Mouse (Mus musculus) erythroblast, embryonic 14.5 days (primary cell): ENCODE results near the gene Nt5c3b. TPM values are rescaled to one million over a fixed set of nuclear protein-coding genes. Genes with fewer than 3 reads are reported as not detected.

ENCODE experiments used
- H3K27me3 ChIP-seq: 2 replicates; pipeline ENCODE4 v1.6.1; 2012; ENCODE audit warnings: inconsistent platforms; ENCODE audit not compliant: control insufficient read depth
- H3K36me3 ChIP-seq: 2 replicates; pipeline ENCODE4 v1.6.1; 2012; ENCODE audit warnings: mild to moderate bottlenecking, inconsistent platforms; ENCODE audit not compliant: control insufficient read depth
- H3K4me1 ChIP-seq: 2 replicates; pipeline ENCODE4 v1.6.1; 2012; ENCODE audit warnings: inconsistent platforms; ENCODE audit not compliant: control insufficient read depth
- H3K4me3 ChIP-seq: replicated peaks from 2 replicates; pipeline ENCODE3; 2012; ENCODE audit warnings: moderate library complexity, mild to moderate bottlenecking, inconsistent platforms
- H3K9me3 ChIP-seq: 2 replicates; pipeline ENCODE4 v1.6.1; 2012; ENCODE audit warnings: low read length, inconsistent platforms, mixed read lengths; ENCODE audit not compliant: control insufficient read depth
- GATA1 ChIP-seq: IDR thresholded peaks from 2 replicates; pipeline ENCODE4 v1.6.1; 2012; ENCODE audit warnings: low read length, inconsistent platforms, mixed read lengths
- TAL1 ChIP-seq: IDR thresholded peaks from 3 replicates; pipeline ENCODE4 v1.6.1; 2012; ENCODE audit warnings: low read length, inconsistent platforms, mixed read lengths
- polyA plus RNA-seq: library from polyadenylated mRNA; stranded (reverse); fragments of >175 nt; gene quantifications from 2 replicates; pipeline ENCODE4 v1.2.3, GENCODE M21; 2012

Gene Nt5c3b
- polyA plus RNA-seq, 1 experiment = 1.4 TPM

DNA sequence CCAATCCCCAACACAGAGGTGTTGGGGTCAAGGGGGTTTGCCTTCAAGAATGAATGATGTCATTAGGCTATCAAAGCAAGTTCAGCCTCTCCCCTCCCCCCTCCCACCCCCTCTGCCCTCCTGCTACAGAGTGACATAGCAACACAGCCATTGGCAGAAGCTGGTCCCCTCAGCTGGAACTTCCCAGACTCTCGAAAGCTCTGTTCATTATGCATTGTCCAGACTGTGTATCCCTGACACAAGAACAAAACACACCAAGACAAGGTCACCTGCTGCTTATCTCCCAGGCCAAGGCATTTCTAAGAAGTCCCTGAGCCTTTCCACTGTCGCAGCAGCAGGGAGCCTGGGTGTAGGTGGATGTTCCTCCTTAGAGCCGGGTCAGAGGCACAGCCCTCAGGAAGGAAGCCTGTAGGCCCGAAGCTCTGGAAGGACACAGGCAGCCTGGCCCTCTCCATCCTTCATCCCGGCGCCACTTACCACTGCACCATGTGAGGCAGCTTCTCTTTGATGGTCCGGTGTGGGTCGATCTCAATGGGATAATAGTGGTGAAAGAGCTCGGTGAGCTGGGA is 5.8 kb downstream of the Nt5c3b start:
- Histone ChIP-seq H3K4me3 (no peak overlapping the region), H3K9me3 (no peaks in the 10 kb centered on the region), H3K4me1 (peaks cover 13% of the 10 kb centered on the region), H3K27me3 (no peaks in the 10 kb centered on the region), H3K36me3 (peaks cover 7% of the 10 kb centered on the region; the same call in 1 of the 2 replicates)
- TF ChIP-seq TAL1 = no peak
- no peak for TF ChIP-seq GATA1

DNA sequence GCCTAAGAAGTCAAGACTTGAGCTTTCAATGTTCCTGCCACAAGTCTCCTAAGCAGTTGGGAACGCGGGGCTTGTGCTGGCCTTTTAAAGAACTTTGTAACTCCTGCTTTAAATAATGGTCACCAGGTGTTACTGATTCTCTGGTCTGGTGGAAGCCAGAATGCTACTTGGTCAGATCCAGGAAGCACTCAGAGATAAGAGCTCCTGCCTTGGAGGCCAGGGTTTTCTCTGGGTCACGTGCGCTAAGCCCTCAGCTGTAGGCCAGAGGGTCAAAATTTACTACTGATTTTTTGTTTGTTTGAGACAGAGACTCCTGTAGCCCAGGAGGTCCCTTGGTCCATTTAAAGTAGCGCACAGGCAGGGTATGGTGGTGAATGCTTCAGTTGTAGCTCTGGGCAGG is 9.6 kb downstream of the Nt5c3b start:
- H3K36me3 ChIP-seq = peaks cover 12% of the 10 kb centered on the region; the same call in 1 of the 2 replicates
- TF ChIP-seq GATA1 (no peak), TAL1 (no peak)
- no peaks in the 10 kb centered on the region for H3K4me1 ChIP-seq
- H3K27me3 ChIP-seq = no peaks in the 10 kb centered on the region
- no peak overlapping the region for H3K4me3 ChIP-seq
- H3K9me3 ChIP-seq = no peaks in the 10 kb centered on the region

DNA sequence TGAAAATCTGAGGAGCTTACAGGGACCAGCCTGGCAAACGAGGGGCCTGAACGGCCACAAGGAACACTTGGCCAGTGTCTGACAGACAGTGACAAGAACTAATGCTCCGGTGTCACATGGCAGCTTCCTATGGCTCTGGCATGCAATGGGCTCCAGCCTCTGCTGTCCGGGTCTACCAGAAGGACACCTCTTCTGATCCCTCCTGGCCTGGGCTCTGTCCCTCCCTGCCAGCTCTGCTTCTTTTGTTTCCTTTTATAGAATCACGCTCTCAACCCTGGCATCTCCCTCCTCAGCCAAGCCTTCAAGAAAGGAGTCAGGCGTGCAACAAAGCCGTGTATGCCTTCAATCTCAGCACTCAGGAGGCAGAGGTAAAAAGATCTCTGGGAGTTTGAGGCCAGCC is 11.6 kb downstream of the Nt5c3b start:
- TF ChIP-seq GATA1 = no peak
- Histone ChIP-seq H3K27me3 (no peaks in the 10 kb centered on the region), H3K36me3 (peaks cover 6% of the 10 kb centered on the region; the same call in 1 of the 2 replicates), H3K4me1 (peaks cover 7% of the 10 kb centered on the region), H3K4me3 (no peak overlapping the region), H3K9me3 (no peaks in the 10 kb centered on the region)

DNA sequence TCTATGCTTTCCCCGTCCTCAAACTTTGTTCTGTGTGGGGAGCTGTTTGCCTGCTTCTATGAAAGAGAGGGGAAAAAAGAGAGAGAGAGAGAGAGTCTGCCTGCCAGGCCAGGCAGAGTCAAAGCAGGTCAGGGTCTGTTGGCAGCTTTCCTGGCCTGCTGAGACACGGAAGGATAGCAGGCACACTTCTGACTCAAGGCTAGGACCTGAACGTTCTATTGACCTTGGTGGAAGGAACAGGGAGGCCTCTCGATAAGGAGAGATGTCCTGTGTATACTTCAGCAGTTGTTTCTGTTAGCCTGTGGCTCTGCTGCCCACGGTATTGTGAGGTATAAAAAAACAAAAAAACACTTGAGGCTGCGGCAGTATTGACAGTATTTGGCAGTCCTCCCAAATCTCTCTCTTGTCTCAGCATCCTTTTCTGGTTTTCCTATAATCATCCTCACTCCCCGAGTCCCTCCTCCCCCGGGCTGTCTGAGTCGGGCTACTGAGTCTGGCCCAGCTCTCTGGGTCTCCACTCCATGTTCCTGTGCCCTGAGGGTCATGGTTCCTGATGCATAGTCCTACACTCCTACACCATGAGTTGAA is 12.9 kb downstream of the Nt5c3b start:
- no peaks in the 10 kb centered on the region for H3K9me3 ChIP-seq
- no peaks in the 10 kb centered on the region for H3K27me3 ChIP-seq
- TF ChIP-seq TAL1 (no peak), GATA1 (no peak)

GRCm38 (mm10) chr11:100426820-100427219 is 14.8 kb downstream of the Nt5c3b start:
- H3K36me3 ChIP-seq = peaks cover 6% of the 10 kb centered on the region; the same call in 1 of the 2 replicates
- TF ChIP-seq GATA1 (no peak), TAL1 (no peak)
- H3K27me3 ChIP-seq = no peaks in the 10 kb centered on the region
- no peak overlapping the region for H3K4me3 ChIP-seq
- H3K4me1 ChIP-seq = peaks cover 7% of the 10 kb centered on the region
- H3K9me3 ChIP-seq = no peaks in the 10 kb centered on the region

More for the DNA sequence above, 12.9 kb downstream of the Nt5c3b start:
- Histone ChIP-seq H3K4me3 (no peak overlapping the region), H3K36me3 (peaks cover 6% of the 10 kb centered on the region; the same call in 1 of the 2 replicates), H3K4me1 (peaks cover 7% of the 10 kb centered on the region)

- Histone ChIP-seq H3K36me3 (peaks cover 6% of the 10 kb centered on the region; the same call in 1 of the 2 replicates), H3K4me3 (no peak overlapping the region), H3K27me3 (no peaks in the 10 kb centered on the region; the same call in 1 of the 2 replicates), H3K9me3 (no peaks in the 10 kb centered on the region), H3K4me1 (peaks cover 7% of the 10 kb centered on the region)
- peak; percentile 67 for TF ChIP-seq GATA1
- TF ChIP-seq TAL1 = no peak
Observed at GRCm38 (mm10) chr11:100425851-100426250, 15.8 kb downstream of the Nt5c3b start.

DNA sequence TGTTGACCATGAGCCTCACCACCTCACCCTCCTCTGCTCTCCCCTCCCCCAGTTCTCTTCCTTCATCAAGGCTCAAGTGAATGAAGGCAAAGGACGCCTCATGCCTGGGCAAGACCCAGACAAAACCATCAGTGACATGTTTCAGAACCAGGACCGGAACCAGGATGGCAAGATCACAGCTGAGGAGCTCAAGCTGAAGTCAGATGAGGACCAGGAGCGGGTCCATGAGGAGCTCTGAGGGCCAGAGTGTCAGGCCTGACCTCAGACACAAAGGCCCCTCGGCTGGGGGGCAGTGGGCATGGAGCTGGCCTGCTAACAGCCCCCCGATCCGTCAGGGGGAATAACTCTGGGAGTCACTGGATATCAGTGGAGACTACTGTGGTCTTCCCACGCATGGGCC is 17.8 kb downstream of the Nt5c3b start:
- Histone ChIP-seq H3K36me3 (no peaks in the 10 kb centered on the region), H3K4me1 (peaks cover 7% of the 10 kb centered on the region), H3K9me3 (no peaks in the 10 kb centered on the region), H3K27me3 (no peaks in the 10 kb centered on the region; the same call in 1 of the 2 replicates), H3K4me3 (no peak overlapping the region)
- no peak for TF ChIP-seq GATA1
- no peak for TF ChIP-seq TAL1

DNA sequence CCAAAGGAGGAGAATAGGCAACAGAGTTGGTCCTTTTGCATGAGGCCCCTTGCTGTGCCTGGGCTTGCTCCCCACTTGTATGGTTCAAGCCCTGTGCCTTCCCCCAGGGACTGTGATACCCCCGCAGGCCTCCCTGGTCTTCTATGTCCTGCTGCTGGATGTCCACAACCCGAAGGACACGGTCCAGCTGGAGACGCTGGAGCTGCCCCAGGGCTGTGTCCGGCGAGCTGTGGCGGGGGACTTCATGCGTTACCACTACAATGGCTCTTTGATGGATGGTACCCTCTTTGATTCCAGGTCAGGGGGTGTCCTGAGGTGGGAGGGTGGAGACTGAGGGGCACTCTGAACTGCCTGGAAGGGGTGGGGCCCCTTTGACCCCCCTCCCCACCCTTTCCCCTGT is 20.1 kb downstream of the Nt5c3b start:
- Histone ChIP-seq H3K36me3 (no peaks in the 10 kb centered on the region), H3K27me3 (peaks cover 10% of the 10 kb centered on the region), H3K4me1 (peaks cover 7% of the 10 kb centered on the region), H3K9me3 (no peaks in the 10 kb centered on the region), H3K4me3 (no peak overlapping the region)
- TF ChIP-seq TAL1 (no peak), GATA1 (no peak)

- H3K36me3 ChIP-seq = no peaks in the 10 kb centered on the region
- TF ChIP-seq TAL1 (no peak), GATA1 (no peak)
- peak within 1 kb of the TSS; percentile 54 for H3K4me3 ChIP-seq
- H3K4me1 ChIP-seq = peaks cover 8% of the 10 kb centered on the region
- H3K9me3 ChIP-seq = no peaks in the 10 kb centered on the region
- H3K27me3 ChIP-seq = peaks cover 57% of the 10 kb centered on the region
Observed at GRCm38 (mm10) chr11:100414914-100415822, 26.4 kb downstream of the Nt5c3b start, which contains the start of gene Fkbp10. Gene Fkbp10, plus strand, starts transcription at chr11:100415697.
